Mouse (Mus musculus) 416B (cell line): ENCODE data around the gene Krtap1-3.

Experiments used
- DNase-seq: peaks from one replicate; pipeline ENCODE4 v3.0.0; 2011; ENCODE audit warnings: low read depth

Gene Krtap1-3

DNA sequence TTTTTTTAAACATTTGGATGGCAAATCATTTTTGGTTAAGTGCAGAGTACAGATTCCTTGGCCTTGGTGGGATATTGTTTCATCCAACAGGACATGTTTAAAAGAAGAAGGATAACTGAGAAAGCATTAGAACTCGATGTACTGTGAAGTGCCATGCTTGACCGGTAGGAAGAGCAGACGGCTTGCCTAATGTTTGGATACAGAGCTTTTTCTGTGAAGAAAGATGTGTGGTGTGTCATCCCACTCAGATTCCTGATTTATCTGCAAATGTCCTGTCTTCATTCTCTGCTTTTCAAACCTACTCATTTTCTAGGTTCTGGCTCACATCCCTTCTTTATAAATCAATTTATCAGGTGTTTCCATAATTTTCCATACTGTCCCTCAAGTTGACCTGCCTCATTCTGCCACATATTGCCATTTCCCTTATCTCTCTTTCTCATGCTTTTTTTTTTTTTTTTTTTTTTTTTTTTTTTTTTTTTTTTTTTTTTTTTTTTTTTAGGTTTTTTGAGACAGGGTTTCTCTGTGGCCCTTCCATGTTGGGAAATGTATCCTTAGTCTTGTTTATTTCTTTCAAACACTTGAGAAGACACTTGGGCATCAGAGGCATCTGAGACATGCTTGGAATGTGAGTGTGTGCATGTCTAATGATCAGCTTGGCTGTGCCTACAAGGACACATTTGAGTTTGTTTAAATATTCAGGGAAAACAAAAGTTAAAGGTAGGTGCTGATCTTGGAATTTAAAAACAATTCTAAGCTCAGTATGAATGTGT, 33.0 kb downstream of the Krtap1-3 start:
- DNase-seq, result no peak

DNA sequence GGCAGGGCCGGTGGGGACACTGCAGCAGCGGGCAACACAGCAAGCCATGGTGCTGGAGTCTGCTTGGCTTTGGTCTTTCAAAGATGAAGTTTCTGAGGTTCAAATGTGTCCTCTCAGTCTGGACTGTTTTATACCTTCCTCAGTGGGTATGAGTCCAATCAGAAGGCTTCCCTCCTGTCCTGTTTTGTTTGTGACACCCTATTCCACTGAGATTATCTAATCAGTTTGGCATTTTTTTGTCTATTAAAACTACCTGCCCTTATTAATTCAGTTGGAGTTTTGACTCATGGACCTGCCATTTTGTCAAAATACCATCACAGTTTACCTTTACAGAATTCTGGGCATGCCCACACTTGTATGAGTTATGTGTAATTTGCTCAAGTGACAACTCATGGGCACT, 34.4 kb downstream of the Krtap1-3 start, which contains the start of gene Krtap3-2:
TSS of gene Krtap3-2 (minus strand) at position 101 of the 400 bp plus-strand sequence.
- DNase-seq, result no peak

DNA sequence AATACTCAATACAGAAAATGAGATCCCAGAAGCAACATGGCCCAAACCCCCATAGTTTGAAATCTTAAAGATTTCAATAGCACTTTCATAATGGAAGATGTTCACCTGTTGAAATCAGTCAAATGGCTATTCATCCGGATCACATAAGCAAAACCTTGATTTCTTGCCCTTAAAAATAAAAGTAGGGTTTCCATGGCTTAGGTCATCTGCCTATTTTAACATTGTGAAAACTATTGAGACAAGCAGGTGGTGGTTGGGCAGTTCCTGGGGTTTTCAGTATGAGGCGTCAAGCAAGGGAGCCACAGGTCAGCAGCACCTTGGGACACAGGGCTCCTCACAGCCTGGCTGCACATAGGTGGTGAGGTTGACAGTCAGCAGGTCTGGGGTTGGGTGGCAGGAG, 34.9 kb downstream of the Krtap1-3 start:
- no peak for DNase-seq

DNA sequence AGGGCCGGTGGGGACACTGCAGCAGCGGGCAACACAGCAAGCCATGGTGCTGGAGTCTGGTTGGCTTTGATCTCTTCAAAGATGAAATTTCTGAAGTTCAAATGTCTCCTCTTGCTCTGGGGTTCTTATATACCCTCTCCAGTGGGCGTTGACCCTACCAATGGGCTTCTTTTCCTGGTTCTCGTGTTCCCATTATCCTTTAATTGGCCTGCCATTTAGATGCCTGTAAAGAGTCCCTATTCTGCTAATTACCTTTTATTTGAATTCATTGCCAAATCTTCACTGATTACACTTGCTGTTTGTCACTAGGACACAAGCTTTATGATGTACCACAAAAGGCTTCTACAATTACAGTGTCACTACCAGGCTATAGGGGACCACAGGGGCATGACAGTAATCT, 40.4 kb downstream of the Krtap1-3 start, which contains the start of gene Krtap3-3:
TSS of gene Krtap3-3 (minus strand) at position 101 of the 400 bp plus-strand sequence.
- DNase-seq, result no peak

DNA sequence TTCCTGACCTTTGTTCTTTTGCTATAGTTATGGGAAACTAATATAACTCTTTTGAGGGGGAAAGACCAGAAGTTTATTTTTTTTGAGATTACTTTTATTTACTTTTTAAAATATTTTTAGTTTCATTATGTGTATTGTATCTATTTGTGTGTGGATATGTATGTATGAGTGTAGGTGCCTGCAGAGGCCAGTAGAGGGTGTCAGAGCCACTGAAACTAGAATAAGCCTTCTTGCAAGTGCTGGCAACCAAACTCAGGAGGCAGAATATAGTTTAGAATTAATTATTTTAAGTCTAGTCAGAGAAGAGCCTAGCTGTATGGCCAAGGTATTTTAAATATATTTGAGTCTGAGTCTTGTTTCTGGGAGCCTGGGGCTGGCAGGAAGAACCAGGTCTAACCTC, 43.2 kb downstream of the Krtap1-3 start:
- peak; percentile 12 for DNase-seq
